Mouse (Mus musculus): ENCODE measurements at regions not wholly inside any gene's neighbourhood (a gene's known extent, or its start where the extent isn't known, plus 50 kb on each side); places are given as distances from the start of the nearest gene placed in this dataset.

GRCm38 (mm10) chr6:98178005-98178404, 164.5 kb downstream of the Gm765 start:
- DNase-seq (ENCODE audit: low spot score) = no peak
- Histone ChIP-seq H3K27ac (replicated peaks) (no peak overlapping the region), H3K4me3 (no peak overlapping the region), H3K27me3 (ENCODE audit: low read depth, poor library complexity, severe bottlenecking) (no peaks in the 10 kb centered on the region), H3K9me3 (replicated peaks) (no peaks in the 10 kb centered on the region), H3K4me1 (no peaks in the 10 kb centered on the region), H3K36me3 (no peaks in the 10 kb centered on the region)
- WGBS = 71% methylated on average over 2 of the region's 2 CpGs

- DNase-seq (ENCODE audit: low spot score) = no peak
- H3K9me3 ChIP-seq (replicated peaks) = no peaks in the 10 kb centered on the region
- H3K27ac ChIP-seq (replicated peaks) = no peak overlapping the region
- H3K4me3 ChIP-seq = no peak overlapping the region
- H3K4me1 ChIP-seq = peaks cover 3% of the 10 kb centered on the region; the same call in 1 of the 2 replicates
- no peaks in the 10 kb centered on the region for H3K36me3 ChIP-seq
- no peaks in the 10 kb centered on the region for H3K27me3 ChIP-seq (ENCODE audit: low read depth, poor library complexity, severe bottlenecking)
- 77% methylated on average over 12 of the region's 12 CpGs for WGBS
Measured at GRCm38 (mm10) chr6:98149043-98149813, 193.3 kb downstream of the Gm765 start.

- peaks cover 3% of the 10 kb centered on the region; the same call in 1 of the 2 replicates for H3K4me1 ChIP-seq
- WGBS = 88% methylated on average over 5 of the region's 5 CpGs
- no peak for DNase-seq (ENCODE audit: low spot score)
Measured at GRCm38 (mm10) chr6:98147855-98148254, 194.7 kb downstream of the Gm765 start.

GRCm38 (mm10) chr6:98132931-98133330, 209.6 kb downstream of the Gm765 start:
- 52% methylated on average over 2 of the region's 2 CpGs for WGBS
- no peaks in the 10 kb centered on the region for H3K4me1 ChIP-seq
- H3K27me3 ChIP-seq (ENCODE audit: low read depth, poor library complexity, severe bottlenecking) = no peaks in the 10 kb centered on the region
- H3K27ac ChIP-seq (replicated peaks) = no peak overlapping the region
- H3K9me3 ChIP-seq (replicated peaks) = no peaks in the 10 kb centered on the region
- no peak overlapping the region for H3K4me3 ChIP-seq
- no peaks in the 10 kb centered on the region for H3K36me3 ChIP-seq
- no peak for DNase-seq (ENCODE audit: low spot score)

More at GRCm38 (mm10) chr6:98147855-98148254, 194.7 kb downstream of the Gm765 start:
- no peaks in the 10 kb centered on the region for H3K36me3 ChIP-seq
- H3K27ac ChIP-seq (replicated peaks) = no peak overlapping the region
- H3K9me3 ChIP-seq (replicated peaks) = no peaks in the 10 kb centered on the region
- no peak overlapping the region for H3K4me3 ChIP-seq
- no peaks in the 10 kb centered on the region for H3K27me3 ChIP-seq (ENCODE audit: low read depth, poor library complexity, severe bottlenecking)

- DNase-seq (ENCODE audit: low spot score) = no peak
- H3K4me1 ChIP-seq = no peaks in the 10 kb centered on the region
- H3K27ac ChIP-seq (replicated peaks) = no peak overlapping the region
- H3K9me3 ChIP-seq (replicated peaks) = no peaks in the 10 kb centered on the region
- H3K36me3 ChIP-seq = no peaks in the 10 kb centered on the region
- no peaks in the 10 kb centered on the region for H3K27me3 ChIP-seq (ENCODE audit: low read depth, poor library complexity, severe bottlenecking)
- 81% methylated on average over 7 of the region's 7 CpGs for WGBS
- H3K4me3 ChIP-seq = no peak overlapping the region
Measured at GRCm38 (mm10) chr6:98125434-98125833, 217.1 kb downstream of the Gm765 start.

GRCm38 (mm10) chr6:98118355-98119150, 224.0 kb downstream of the Gm765 start:
- Histone ChIP-seq H3K36me3 (no peaks in the 10 kb centered on the region), H3K4me3 (no peak overlapping the region), H3K4me1 (peaks cover 30% of the 10 kb centered on the region), H3K27ac (replicated peaks) (no peak overlapping the region), H3K9me3 (replicated peaks) (no peaks in the 10 kb centered on the region), H3K27me3 (ENCODE audit: low read depth, poor library complexity, severe bottlenecking) (no peaks in the 10 kb centered on the region)
- no peak for DNase-seq (ENCODE audit: low spot score)
- 80% methylated on average over 9 of the region's 9 CpGs for WGBS

GRCm38 (mm10) chr6:98114327-98115134, 228.0 kb downstream of the Gm765 start:
- Histone ChIP-seq H3K27ac (replicated peaks) (peak overlapping the region; percentile 75), H3K9me3 (replicated peaks) (no peaks in the 10 kb centered on the region), H3K4me1 (peaks cover 45% of the 10 kb centered on the region), H3K4me3 (no peak overlapping the region), H3K27me3 (ENCODE audit: low read depth, poor library complexity, severe bottlenecking) (no peaks in the 10 kb centered on the region), H3K36me3 (no peaks in the 10 kb centered on the region)
- DNase-seq (ENCODE audit: low spot score) = peak; percentile 35
- WGBS = 17% methylated on average over 9 of the region's 9 CpGs

GRCm38 (mm10) chr6:98113708-98114107, 228.8 kb downstream of the Gm765 start:
- DNase-seq (ENCODE audit: low spot score) = peak; percentile 36
- WGBS = 16% methylated on average over 7 of the region's 7 CpGs
- H3K9me3 ChIP-seq (replicated peaks) = no peaks in the 10 kb centered on the region
- peaks cover 45% of the 10 kb centered on the region for H3K4me1 ChIP-seq
- H3K4me3 ChIP-seq = peak overlapping the region; percentile 25; the same call in 1 of the 2 replicates
- H3K27ac ChIP-seq (replicated peaks) = peak overlapping the region; percentile 75
- H3K36me3 ChIP-seq = no peaks in the 10 kb centered on the region
- H3K27me3 ChIP-seq (ENCODE audit: low read depth, poor library complexity, severe bottlenecking) = no peaks in the 10 kb centered on the region

- Histone ChIP-seq H3K36me3 (no peaks in the 10 kb centered on the region), H3K27ac (replicated peaks) (peak overlapping the region; percentile 75), H3K4me1 (peaks cover 37% of the 10 kb centered on the region), H3K9me3 (replicated peaks) (no peaks in the 10 kb centered on the region), H3K4me3 (no peak overlapping the region), H3K27me3 (ENCODE audit: low read depth, poor library complexity, severe bottlenecking) (no peaks in the 10 kb centered on the region)
- no peak for DNase-seq (ENCODE audit: low spot score)
- WGBS = 74% methylated on average over 7 of the region's 7 CpGs
Measured at GRCm38 (mm10) chr6:98112495-98113115, 229.9 kb downstream of the Gm765 start.

- H3K27me3 ChIP-seq (ENCODE audit: low read depth, poor library complexity, severe bottlenecking) = no peaks in the 10 kb centered on the region
- no peaks in the 10 kb centered on the region for H3K36me3 ChIP-seq
- 72% methylated on average over 5 of the region's 5 CpGs for WGBS
- H3K4me1 ChIP-seq = peaks cover 10% of the 10 kb centered on the region
- H3K27ac ChIP-seq (replicated peaks) = no peak overlapping the region
- H3K4me3 ChIP-seq = no peak overlapping the region
- no peak for DNase-seq (ENCODE audit: low spot score)
- H3K9me3 ChIP-seq (replicated peaks) = no peaks in the 10 kb centered on the region
Measured at GRCm38 (mm10) chr6:98107123-98107522, 235.4 kb downstream of the Gm765 start.

GRCm38 (mm10) chr6:98105280-98106090, 237.1 kb downstream of the Gm765 start:
- 61% methylated on average over 18 of the region's 18 CpGs for WGBS
- Histone ChIP-seq H3K4me3 (peak overlapping the region; percentile 29; the same call in 1 of the 2 replicates), H3K36me3 (no peaks in the 10 kb centered on the region), H3K4me1 (peaks cover 9% of the 10 kb centered on the region), H3K27me3 (ENCODE audit: low read depth, poor library complexity, severe bottlenecking) (no peaks in the 10 kb centered on the region), H3K27ac (replicated peaks) (no peak overlapping the region), H3K9me3 (replicated peaks) (no peaks in the 10 kb centered on the region)
- DNase-seq (ENCODE audit: low spot score) = peak; percentile 67

Measured in midbrain, embryonic 10.5 days (tissue).